Mouse (Mus musculus) lung, embryonic 16.5 days (tissue): ENCODE measurements around the gene Nceh1. TPM values are rescaled to one million over a fixed set of nuclear protein-coding genes. Genes with fewer than 3 reads are reported as not detected.

Source experiments
- ATAC-seq: fragments of 200-750 bp; cut with Nextera tagmentation; 2 replicates; pipeline ENCODE4 v1.8.0; 2017; ENCODE audit warnings: low read depth, mild to moderate bottlenecking, moderate library complexity
- H3K27ac ChIP-seq: fragments of 300-500 bp; sonication (generic); 2 replicates; pipeline ENCODE4 v1.5.1; 2014; ENCODE audit warnings: mild to moderate bottlenecking, control low read depth, low read length
- H3K27me3 ChIP-seq: fragments of 300-500 bp; sonication (generic); 2 replicates; pipeline ENCODE4 v1.6.1; 2014; ENCODE audit warnings: low read depth, low read length, mixed read lengths; ENCODE audit not compliant: control insufficient read depth, insufficient read depth
- H3K36me3 ChIP-seq: fragments of 300-500 bp; sonication (generic); 2 replicates; pipeline ENCODE4 v1.6.1; 2014; ENCODE audit warnings: low read length; ENCODE audit not compliant: control insufficient read depth, insufficient read depth
- H3K4me1 ChIP-seq: fragments of 300-500 bp; sonication (generic); replicated peaks from 2 replicates; pipeline ENCODE4 v1.6.1; 2014; ENCODE audit warnings: low read length, mixed read lengths; ENCODE audit not compliant: control insufficient read depth, insufficient read depth
- H3K4me2 ChIP-seq: fragments of 300-500 bp; sonication (generic); 2 replicates; pipeline ENCODE4 v1.6.1; 2014; ENCODE audit warnings: low read depth, low read length, control low read depth
- H3K4me3 ChIP-seq: fragments of 300-500 bp; sonication (generic); 2 replicates; pipeline ENCODE4 v1.5.1; 2014; ENCODE audit warnings: mild to moderate bottlenecking, low read length, control low read depth
- H3K9ac ChIP-seq: fragments of 300-500 bp; sonication (generic); 2 replicates; pipeline ENCODE4 v1.6.1; 2014; ENCODE audit warnings: low read length, control low read depth
- H3K9me3 ChIP-seq: fragments of 300-500 bp; sonication (generic); 2 replicates; pipeline ENCODE4 v1.6.1; 2016; ENCODE audit warnings: low read length; ENCODE audit not compliant: control insufficient read depth
- WGBS: fragments of 180-500 bp; shearing (Covaris S2); extraction: QIAGEN DNeasy Blood & Tissue Kit; methylation state at CpG from one replicate; pipeline ENCODE4 v1.1.7; 2014; 5-methylcytosine and 5-hydroxymethylcytosine counted together
- polyA plus RNA-seq: library from polyadenylated mRNA; unstranded; fragments of >200 nt; fragmentation: Nextera tagmentation; extraction: Ambion mirVana; gene quantifications from 2 replicates; pipeline ENCODE4 v1.2.1, GENCODE M21; 2015

Gene Nceh1
- polyA plus RNA-seq, 1 experiment from 2014 or later: 10.1 TPM

GRCm38 (mm10) chr3:27217331-27217730 is 34.6 kb downstream of the Nceh1 start:
- H3K27me3 ChIP-seq: no peaks in the 10 kb centered on the region
- no peaks in the 10 kb centered on the region for H3K9me3 ChIP-seq
- no peak overlapping the region for H3K27ac ChIP-seq
- no peak overlapping the region for H3K4me3 ChIP-seq
- no peak overlapping the region for H3K4me2 ChIP-seq
- ATAC-seq: no peak
- no peaks in the 10 kb centered on the region for H3K36me3 ChIP-seq
- no peak overlapping the region for H3K9ac ChIP-seq
- H3K4me1 ChIP-seq: no peaks in the 10 kb centered on the region
- 85% methylated on average over 7 of the region's 7 CpGs for WGBS

DNA sequence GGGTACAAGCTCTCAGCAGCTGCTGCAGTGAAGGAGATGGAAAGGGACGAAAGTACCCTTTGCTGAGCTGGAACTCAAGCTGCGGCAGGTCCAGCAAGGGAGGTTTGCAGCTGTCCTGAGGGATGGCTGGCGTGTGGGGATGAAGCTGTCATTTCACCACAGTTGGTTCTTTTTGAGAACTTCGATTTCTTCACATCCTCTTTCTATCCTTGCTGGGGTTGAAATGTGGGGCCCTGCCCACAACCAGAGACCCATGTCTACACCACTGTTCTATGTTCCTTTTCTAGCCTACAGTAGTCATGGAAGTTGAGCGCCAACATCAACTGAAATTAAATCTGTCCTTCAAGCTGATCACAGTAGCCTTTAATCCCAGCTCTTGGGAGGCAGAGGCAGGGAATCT is 35.8 kb downstream of the Nceh1 start:
- Histone ChIP-seq H3K4me1 (no peaks in the 10 kb centered on the region), H3K27me3 (no peaks in the 10 kb centered on the region), H3K4me2 (no peak overlapping the region), H3K9ac (no peak overlapping the region), H3K4me3 (no peak overlapping the region), H3K36me3 (no peaks in the 10 kb centered on the region), H3K27ac (no peak overlapping the region), H3K9me3 (no peaks in the 10 kb centered on the region)
- WGBS: 78% methylated on average over 5 of the region's 5 CpGs
- ATAC-seq: no peak

DNA sequence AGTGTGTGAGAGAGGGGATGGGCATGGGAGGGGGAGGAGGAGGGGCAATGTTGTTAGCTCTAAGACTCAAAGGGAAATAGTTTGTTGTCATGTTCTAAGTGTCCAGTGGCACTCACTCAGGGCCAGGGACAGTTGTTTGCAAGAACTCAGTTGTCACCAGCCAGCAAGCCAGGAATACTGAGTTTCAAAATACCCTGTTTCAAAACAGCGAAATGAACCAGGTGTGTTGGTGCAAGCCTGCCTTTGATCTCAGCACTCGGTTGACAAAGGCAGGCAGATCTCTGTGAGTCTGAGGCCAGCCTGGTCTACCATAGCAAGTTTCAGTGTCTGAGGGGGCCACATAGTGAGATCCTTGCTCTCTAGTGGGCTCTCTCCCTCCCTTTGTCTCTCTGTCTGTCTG is 39.3 kb downstream of the Nceh1 start:
- 57% methylated on average over 2 of the region's 2 CpGs for WGBS
- no peak for ATAC-seq
- Histone ChIP-seq H3K4me2 (no peak overlapping the region), H3K4me3 (no peak overlapping the region), H3K9me3 (no peaks in the 10 kb centered on the region), H3K27ac (no peak overlapping the region), H3K36me3 (no peaks in the 10 kb centered on the region), H3K9ac (no peak overlapping the region), H3K27me3 (no peaks in the 10 kb centered on the region), H3K4me1 (no peaks in the 10 kb centered on the region)

DNA sequence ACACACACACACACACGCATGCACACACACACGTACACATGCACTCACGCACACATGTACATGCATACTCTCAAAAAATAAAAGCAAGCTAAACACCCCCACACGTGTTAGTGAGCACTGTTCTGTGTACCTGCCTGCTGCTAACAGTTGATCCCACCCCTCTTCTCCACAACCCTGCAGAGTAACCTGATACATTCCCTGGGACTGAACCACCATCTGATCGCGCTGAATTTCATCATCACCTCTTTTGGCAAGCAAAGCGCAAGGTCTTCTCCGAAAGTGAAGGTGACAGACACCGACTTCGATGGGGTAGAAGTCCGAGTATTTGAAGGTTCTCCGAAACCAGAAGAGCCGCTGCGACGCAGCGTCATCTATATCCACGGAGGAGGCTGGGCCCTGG is 39.7 kb downstream of the Nceh1 start:
- Histone ChIP-seq H3K27me3 (no peaks in the 10 kb centered on the region), H3K4me1 (no peaks in the 10 kb centered on the region), H3K4me2 (no peak overlapping the region), H3K4me3 (no peak overlapping the region), H3K27ac (no peak overlapping the region), H3K9ac (no peak overlapping the region), H3K9me3 (no peaks in the 10 kb centered on the region), H3K36me3 (no peaks in the 10 kb centered on the region)
- WGBS: 52% methylated on average over 17 of the region's 17 CpGs
- ATAC-seq: no peak

DNA sequence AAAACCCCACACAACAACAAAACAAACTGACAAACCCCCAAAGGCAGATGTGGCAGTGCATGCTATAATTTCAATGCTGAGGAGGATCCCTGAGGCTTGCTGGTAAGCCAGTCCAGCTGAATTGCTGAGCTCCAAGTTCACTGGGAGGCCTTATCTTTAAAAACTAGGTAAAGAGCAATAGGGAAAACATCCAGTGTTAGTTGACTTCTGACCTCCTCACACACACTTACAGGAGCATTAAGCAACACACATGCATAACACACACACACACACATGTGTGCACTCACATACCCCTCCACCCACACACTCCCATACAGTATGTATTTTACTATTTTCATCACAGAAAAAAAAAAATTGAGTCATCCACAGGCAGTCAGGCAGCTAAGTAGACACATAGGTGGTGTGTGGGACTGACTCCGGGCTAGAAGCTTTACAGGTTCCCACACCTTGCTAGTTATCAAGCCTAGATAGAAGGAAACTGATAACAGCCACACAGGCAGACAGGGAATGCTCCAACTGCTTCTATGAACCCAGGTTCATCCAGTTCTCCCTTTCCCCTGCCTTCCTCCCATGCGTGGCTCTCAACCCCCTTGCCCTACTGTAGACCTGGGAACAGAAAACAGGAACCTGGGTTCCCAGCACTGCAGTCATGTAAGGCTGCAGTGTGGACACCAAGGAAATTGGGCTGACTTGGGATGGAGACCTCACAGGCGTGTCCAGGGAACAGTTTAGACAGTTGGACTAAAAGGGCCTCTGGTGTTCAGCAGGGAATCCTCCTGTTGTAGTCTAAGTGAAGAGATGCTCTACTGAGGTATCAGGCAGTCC is 45.1 kb downstream of the Nceh1 start:
- no peak overlapping the region for H3K4me2 ChIP-seq
- WGBS: 74% methylated on average over 3 of the region's 3 CpGs
- H3K27me3 ChIP-seq: no peaks in the 10 kb centered on the region
- H3K27ac ChIP-seq: no peak overlapping the region
- H3K9ac ChIP-seq: no peak overlapping the region
- no peaks in the 10 kb centered on the region for H3K4me1 ChIP-seq
- no peak overlapping the region for H3K4me3 ChIP-seq
- no peaks in the 10 kb centered on the region for H3K9me3 ChIP-seq
- ATAC-seq: no peak
- H3K36me3 ChIP-seq: no peaks in the 10 kb centered on the region

DNA sequence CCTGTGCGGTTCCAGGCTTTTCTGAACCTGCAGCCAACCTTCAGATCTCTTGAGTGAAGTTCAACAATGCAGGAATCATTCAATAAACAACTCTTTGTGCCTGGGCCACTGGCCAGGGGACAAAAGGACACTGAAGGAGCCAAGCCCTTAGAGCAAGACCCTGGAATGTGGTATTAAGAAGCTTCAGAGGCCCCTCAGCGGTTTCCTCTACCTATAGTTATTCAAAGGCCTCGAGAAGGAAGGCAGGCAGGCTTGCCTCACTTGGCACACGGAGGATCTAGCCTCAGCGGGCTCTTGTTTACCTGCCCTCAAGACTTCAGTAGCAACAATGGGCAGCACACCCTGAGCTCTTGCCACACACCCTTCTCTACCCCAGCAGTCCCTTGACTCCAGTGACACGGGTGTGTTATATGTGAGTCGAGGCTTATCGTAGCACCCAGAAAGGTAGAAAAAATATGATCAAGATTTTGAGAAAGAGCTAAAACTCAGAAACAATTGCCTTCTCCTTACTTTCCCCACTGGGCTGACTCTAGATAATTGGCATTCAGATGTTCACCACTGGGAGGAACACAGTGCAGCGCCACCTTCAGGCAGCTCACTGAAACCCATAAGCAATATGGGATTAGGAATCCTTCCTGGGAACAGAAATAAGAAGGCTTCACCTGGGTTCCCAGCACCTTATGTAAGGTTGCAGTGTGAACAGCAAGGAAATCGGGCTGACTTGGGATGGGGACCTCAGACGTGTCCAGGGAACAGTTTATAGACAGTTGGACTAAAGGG is 46.0 kb downstream of the Nceh1 start:
- Histone ChIP-seq H3K4me2 (no peak overlapping the region), H3K9me3 (no peaks in the 10 kb centered on the region), H3K9ac (no peak overlapping the region), H3K4me1 (no peaks in the 10 kb centered on the region), H3K27ac (peak overlapping the region; percentile 15), H3K4me3 (no peak overlapping the region), H3K27me3 (no peaks in the 10 kb centered on the region), H3K36me3 (no peaks in the 10 kb centered on the region)
- peak; percentile 80 for ATAC-seq
- 60% methylated on average over 11 of the region's 11 CpGs for WGBS

- no peak overlapping the region for H3K4me2 ChIP-seq
- H3K9ac ChIP-seq: no peak overlapping the region
- no peak for ATAC-seq
- no peaks in the 10 kb centered on the region for H3K36me3 ChIP-seq
- 59% methylated on average over 4 of the region's 4 CpGs for WGBS
- no peak overlapping the region for H3K4me3 ChIP-seq
- no peak overlapping the region for H3K27ac ChIP-seq
- H3K4me1 ChIP-seq: no peaks in the 10 kb centered on the region
- H3K9me3 ChIP-seq: no peaks in the 10 kb centered on the region
- H3K27me3 ChIP-seq: no peaks in the 10 kb centered on the region
Observed at GRCm38 (mm10) chr3:27233361-27233760, 50.6 kb downstream of the Nceh1 start.

DNA sequence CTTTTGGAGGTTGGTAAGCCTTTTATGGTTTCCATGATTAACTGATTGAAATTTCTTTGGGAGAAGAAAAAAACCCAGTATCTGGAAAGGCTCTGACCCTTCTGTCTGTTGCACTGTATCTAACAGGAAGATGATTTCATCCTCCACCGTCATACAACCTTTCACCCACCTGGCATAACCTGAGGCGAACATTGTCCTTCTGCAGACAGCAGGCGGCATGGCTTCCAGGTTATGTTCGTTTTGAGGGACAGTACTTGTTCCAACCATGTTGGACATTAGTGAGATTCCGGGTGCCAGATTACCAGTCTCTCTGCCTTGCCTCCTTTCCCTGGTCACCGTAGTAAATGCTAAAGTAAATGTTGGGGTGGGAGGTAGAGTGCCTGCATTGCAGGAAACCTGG is 51.1 kb downstream of the Nceh1 start:
- Histone ChIP-seq H3K27ac (no peak overlapping the region), H3K36me3 (no peaks in the 10 kb centered on the region), H3K9me3 (no peaks in the 10 kb centered on the region), H3K4me3 (no peak overlapping the region), H3K27me3 (no peaks in the 10 kb centered on the region), H3K4me2 (no peak overlapping the region), H3K4me1 (no peaks in the 10 kb centered on the region), H3K9ac (no peak overlapping the region)
- no peak for ATAC-seq
- 74% methylated on average over 6 of the region's 6 CpGs for WGBS

- Histone ChIP-seq H3K9me3 (no peaks in the 10 kb centered on the region), H3K27me3 (no peaks in the 10 kb centered on the region), H3K27ac (no peak overlapping the region), H3K36me3 (no peaks in the 10 kb centered on the region), H3K9ac (no peak overlapping the region), H3K4me2 (no peak overlapping the region), H3K4me1 (no peaks in the 10 kb centered on the region), H3K4me3 (no peak overlapping the region)
- ATAC-seq: no peak
- 44% methylated on average over 1 of the region's 1 CpGs for WGBS
Observed at GRCm38 (mm10) chr3:27234976-27235375, 52.2 kb downstream of the Nceh1 start.
